Mouse (Mus musculus) retina, postnatal 7 days (tissue): Measurements from ENCODE around the gene Zfp467.

Experiments used
- DNase-seq: peaks from one replicate; pipeline ENCODE4 v3.0.0-alpha.2; 2012; ENCODE audit warnings: low read depth, low spot score

Zfp467 gene

DNA sequence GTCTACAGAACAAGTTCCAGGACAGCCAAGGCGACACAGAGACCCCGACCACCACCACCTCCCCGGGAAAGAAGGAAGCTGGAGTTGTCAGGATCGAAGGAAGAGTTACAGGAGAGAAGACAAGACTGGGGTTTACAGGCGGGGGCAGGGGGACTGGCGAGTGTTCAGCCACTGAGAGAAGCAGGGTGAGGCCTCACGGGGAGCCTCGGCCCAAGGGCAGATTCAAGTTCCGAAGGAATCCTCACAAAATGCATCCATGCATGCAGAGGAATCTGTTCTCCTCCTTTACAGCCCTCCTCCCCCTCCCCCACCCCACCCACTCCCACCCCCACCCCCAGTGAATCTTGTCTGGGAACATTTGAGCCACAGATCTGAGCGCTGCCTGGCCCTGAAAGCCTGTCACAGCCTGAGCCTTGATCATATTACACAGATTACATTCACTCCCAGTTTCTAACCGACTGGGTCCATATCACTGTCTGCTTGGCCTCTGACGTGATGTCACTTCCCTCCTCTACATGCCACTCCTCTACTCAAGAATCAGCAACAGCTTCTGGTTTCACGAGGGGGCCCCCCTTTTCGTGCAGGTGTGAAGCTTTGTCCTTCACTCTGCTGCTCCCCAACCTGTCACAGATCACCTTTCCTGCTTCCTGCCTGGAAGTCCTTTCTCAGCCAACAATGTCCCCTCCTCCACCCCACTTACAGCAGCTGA is 5.2 kb downstream of the Zfp467 start:
- no peak for DNase-seq

DNA sequence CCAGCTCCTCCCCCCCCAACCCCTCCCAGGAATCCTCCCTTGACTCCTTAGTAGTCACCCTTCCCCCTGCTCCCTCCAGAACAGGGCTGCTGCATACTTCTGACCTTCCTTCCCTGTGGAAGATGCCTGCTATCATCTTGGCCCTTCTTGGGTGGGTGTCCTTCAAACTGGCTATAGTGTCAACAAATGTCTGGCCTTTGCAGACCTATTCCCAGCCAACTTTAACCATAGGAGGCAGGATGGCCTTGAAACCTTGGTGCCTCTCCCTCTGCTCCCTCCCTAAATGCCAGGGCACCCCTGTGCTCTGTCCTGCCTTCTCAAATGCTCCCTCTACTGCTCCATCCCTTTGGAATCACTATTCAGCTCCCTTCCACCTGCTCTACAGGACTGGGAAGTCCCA is 6.0 kb downstream of the Zfp467 start:
- no peak for DNase-seq

DNA sequence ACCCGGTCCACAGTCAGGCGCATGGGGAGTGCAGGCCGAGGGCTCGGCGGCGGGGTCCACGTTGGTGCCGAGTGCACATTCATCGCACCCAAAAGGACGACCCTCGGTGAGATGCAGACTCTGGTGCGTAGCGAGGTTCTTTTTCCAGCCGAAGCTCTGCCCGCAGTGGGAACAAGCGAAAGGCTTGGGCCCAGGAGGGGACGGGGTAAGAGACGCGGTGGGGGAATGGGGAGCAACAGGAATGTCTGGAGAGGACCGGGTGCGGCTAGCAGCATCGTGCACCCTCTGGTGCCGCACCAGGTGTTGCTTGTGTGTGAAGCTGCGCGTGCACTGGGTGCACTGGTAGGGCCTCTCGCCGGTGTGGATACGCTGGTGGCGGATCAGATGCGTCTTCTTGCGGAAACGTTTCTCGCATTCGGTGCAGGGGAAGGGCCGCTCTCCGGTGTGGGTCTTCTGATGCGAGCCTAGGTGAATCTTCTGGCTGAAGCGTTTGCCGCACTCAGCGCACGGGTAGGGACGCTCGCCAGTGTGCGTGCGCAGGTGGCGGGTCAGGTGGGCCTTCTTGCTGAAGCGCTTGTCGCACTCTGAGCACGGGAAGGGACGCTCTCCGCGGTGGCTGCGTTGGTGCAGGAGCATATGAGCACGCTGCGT is 7.0 kb downstream of the Zfp467 start:
- no peak for DNase-seq

GRCm38 (mm10) chr6:48437679-48438376 is 7.8 kb downstream of the Zfp467 start:
- DNase-seq = no peak

- no peak for DNase-seq
Measured at GRCm38 (mm10) chr6:48435706-48436349, 9.8 kb downstream of the Zfp467 start.

DNA sequence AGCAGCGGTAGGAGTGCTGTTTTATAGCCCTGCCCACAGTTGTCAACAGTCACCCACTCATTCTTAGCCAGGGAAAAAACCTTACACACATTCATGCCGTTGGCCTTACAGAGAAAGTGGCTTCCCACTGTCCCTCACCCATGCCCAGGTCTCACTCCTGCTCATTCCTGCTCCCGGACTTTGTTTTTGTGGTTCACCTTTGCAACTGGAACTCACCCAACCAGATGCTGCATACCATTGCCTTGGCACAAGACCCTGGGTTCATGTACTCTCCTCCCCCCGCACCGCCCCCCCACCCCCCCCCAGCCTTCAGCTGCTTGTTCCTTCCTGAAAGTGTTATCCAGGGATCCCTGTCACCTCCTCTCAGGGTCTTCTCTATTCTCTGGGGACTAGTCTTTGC is 10.5 kb downstream of the Zfp467 start:
- no peak for DNase-seq

GRCm38 (mm10) chr6:48434651-48435050 is 11.0 kb downstream of the Zfp467 start:
- no peak for DNase-seq

GRCm38 (mm10) chr6:48432893-48433816 is 12.5 kb downstream of the Zfp467 start:
- DNase-seq = no peak

DNA sequence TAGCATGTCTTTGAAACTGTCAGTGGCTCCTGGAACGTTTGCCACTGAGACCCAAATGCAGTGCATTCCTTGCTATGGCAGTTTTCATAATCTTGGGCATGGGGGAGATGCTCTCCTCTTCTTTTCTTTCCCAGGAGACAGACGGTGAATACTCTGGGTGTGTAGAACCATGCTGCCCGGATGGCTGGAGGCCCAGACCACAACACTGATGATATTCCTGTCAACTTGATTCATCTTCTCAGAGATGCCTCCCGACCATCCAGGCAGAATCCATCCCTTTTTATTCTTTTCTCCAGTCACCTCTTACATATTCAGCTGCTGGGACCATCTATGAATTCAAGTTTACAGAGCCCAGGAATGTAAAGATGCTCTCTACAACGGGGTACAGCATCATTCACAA is 14.9 kb downstream of the Zfp467 start:
- DNase-seq = no peak

GRCm38 (mm10) chr6:48428769-48429557 is 16.7 kb downstream of the Zfp467 start:
- no peak for DNase-seq

DNA sequence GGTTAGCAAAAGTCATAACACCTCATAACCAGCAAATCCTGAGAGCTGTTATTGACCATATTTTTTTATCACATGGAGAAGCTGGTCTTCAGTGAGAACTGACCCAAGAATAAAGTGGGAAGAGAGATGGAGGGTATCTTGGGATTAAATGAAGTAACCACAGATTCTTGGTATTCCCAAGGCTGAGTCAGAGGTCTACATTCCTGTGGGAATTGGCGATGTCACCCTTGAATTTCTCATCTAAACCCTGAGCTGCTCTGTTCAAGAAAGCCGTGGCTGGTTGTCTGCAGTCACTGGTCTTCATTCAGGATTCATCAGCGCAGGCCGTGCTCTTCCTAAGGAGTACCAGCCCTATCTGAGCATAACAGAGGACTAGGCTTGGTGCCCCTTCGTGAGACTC is 18.7 kb downstream of the Zfp467 start:
- DNase-seq = no peak

GRCm38 (mm10) chr6:48424074-48424473 is 21.6 kb downstream of the Zfp467 start:
- DNase-seq = no peak

DNA sequence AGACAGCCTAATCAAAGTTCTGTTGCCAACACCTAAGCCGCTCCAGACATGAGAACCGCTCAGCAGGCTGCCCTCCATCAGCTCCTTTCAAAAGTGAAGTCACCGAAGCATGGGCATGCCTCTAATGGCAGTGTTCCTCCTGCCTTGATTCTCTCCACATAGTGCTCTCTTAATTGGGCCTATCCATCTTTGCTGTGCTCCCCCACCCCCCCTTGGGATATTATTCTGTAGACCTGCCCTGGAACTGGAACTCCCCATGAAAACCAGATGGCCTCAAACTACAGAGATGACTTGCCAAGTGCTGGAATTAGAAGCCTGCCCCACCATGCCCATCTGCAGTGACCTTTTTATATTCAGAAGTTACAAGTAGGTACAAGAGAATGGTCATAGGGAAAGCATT is 22.3 kb downstream of the Zfp467 start:
- no peak for DNase-seq

DNA sequence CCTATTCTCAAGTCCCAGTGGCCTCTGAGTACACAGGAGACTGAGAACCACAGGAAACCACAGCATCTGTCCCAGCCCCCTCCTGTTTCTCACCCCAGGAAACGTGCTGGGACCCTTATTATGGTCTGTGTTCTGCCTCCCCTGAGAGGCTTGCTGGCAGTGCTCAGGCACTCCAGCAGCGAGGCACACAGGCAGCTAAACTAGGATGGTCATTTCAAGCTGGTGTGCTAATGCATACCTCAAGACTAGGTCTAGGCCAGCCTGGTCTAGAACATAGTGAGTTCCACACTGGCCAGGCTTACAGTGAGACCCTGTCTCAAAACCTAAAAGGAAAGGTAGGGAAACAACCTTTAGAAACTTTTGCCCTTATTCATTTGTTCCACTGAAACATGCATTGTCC is 25.0 kb downstream of the Zfp467 start:
- DNase-seq = no peak

DNA sequence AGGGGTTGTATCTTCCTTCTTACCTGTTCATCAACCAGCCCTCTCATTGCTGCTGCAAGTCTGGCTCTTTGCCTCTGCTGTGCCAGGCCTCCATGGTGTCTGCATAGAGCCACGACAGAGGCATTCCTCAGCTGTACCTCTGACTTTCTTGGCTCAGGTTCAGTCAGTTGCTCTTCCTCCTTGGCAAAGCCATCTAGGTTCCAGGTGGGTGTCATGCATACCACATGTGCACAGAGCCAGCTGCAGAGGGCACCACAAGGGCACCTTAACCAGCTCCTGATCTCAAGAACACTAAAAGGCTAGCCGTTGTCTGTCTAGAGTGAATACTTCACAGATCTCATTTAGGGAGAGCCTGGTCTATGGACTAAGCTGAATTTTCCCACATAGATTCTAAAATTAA is 29.1 kb downstream of the Zfp467 start:
- DNase-seq = no peak

GRCm38 (mm10) chr6:48415636-48416035 is 30.0 kb downstream of the Zfp467 start:
- DNase-seq = no peak

GRCm38 (mm10) chr6:48414886-48415285 is 30.7 kb downstream of the Zfp467 start:
- no peak for DNase-seq

DNA sequence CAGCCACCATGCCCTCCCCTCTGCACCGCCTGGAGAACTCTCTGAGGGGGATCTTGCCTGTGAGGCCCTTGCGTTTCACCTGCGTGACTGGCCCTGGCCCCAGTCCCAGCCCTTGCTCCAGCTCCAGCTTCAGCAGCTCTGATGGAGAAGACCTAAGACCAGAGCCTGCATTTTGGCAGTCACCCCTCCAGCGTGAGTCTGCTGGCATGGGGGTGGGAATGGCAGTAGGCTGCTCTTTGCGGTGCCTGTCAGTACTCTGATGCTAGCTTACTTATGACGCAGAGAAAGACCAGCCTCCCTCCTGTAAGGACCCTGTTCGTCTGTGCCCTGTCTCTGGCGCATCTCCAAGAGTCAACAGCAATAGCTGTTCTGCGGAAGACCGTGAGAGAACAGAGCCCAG is 32.5 kb downstream of the Zfp467 start:
- no peak for DNase-seq

DNA sequence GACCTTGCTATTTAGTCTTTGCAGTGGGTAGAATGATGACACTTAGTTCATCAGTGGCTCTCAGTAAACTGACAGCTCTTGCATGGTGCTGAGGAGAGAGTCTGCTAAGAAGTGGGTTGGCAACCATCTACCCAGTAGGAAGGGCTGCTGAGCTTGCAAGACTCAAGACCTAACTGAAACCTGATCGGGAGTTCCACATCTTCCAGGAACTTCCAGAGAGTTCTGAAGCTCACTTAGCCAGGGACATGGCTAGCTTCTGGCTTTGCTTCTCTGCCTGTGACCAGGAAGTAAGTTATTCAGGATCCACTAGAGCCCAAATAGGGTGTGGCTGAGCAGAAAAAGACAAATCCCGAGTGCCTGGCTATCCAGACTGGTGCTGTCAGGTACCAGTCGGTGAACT is 33.0 kb downstream of the Zfp467 start:
- no peak for DNase-seq

GRCm38 (mm10) chr6:48412147-48412546 is 33.5 kb downstream of the Zfp467 start:
- no peak for DNase-seq
